Mouse (Mus musculus): Measurements from ENCODE around the gene Tnfsf14. TPM values are rescaled to one million over a fixed set of nuclear protein-coding genes. Genes with fewer than 3 reads are reported as not detected.

The Tnfsf14 gene
- total and polyA plus RNA-seq, 3 experiments: 10.6 to 15.4 (median 14.6) TPM

GRCm38 (mm10) chr17:57219167-57219883, 25.3 kb upstream of the Tnfsf14 start:
- Histone ChIP-seq H3K9me3 (replicated peaks; ENCODE audit: low read length) (no peaks in the 10 kb centered on the region), H3K4me3 (replicated peaks in 1 of 3; ENCODE audit: low read depth in 2 of 3, low read length in 2 of 3, poor library complexity in 1 of 3) (peak overlapping the region in 1 of 3 experiments; percentile 8), H3K79me2 (replicated peaks; ENCODE audit: control insufficient read depth, extremely low read depth, insufficient read depth, poor library complexity, severe bottlenecking) (no peaks in the 10 kb centered on the region), H3K4me2 (ENCODE audit: insufficient read depth, low read depth, poor library complexity, severe bottlenecking) (peak overlapping the region; percentile 93), H3K27me3 (replicated peaks) (peaks cover 12% of the 10 kb centered on the region), H3K4me1 (ENCODE audit: control insufficient read depth in 1 of 2, insufficient read depth in 2 of 2) (peaks cover 21 to 38% of the 10 kb centered on the region in 2 experiments), H3K9ac (ENCODE audit: insufficient read depth, low read depth) (0 out of 2 replicates have a peak overlapping the region, but pooled peaks have one; percentile 23), H3K27ac (ENCODE audit: insufficient read depth, low read depth) (peak overlapping the region; percentile 27), H3K36me3 (replicated peaks in 1 of 2; ENCODE audit: control insufficient read depth in 1 of 2, insufficient read depth in 1 of 2, low read length in 1 of 2) (no peaks in the 10 kb centered on the region)
- in situ Hi-C loops (cut with MboI; ENCODE audit: low pct_ligation_motif_present, low pct_unique_long_range_greater_than_20kb, low sequenced_read_pairs): loop anchor here (5.0 kb wide), 1 partner anchor 118 kb away; no protein-coding TSS in a partner anchor
- dilution Hi-C loops (cut with MboI; ENCODE audit: extremely low pct_ligation_motif_present, extremely low pct_unique_long_range_greater_than_20kb, low sequenced_read_pairs): no loop called here
- no peak for TF ChIP-seq HCFC1 (IDR thresholded peaks at IDR 0.05; ENCODE audit: low read depth, low read length)
- no peak for TF ChIP-seq MAFK (IDR thresholded peaks at IDR 0.05; ENCODE audit: insufficient replicate concordance, low read length)
- peak; percentile 67 for TF ChIP-seq ELF1 (IDR thresholded peaks at IDR 0.05; ENCODE audit: low read depth, low read length)
- no peak for TF ChIP-seq ZMIZ1 (IDR thresholded peaks at IDR 0.05; ENCODE audit: low read depth, low read length)
- peak; percentile 85 for TF ChIP-seq SMC3 (IDR thresholded peaks at IDR 0.05; ENCODE audit: low read depth, low read length)
- TF ChIP-seq IRF4 (IDR thresholded peaks at IDR 0.05; ENCODE audit: low read depth, low read length): peak; percentile 59; the same call in 1 of the 2 replicates
- no peak for TF ChIP-seq SIN3A (IDR thresholded peaks at IDR 0.05; ENCODE audit: low read length)
- no peak for TF ChIP-seq PAX5 (IDR thresholded peaks at IDR 0.05; ENCODE audit: low read length)
- TF ChIP-seq RAD21 (IDR thresholded peaks at IDR 0.05; ENCODE audit: low read depth, low read length): peak; percentile 62
- TF ChIP-seq CTCF (conservative IDR thresholded peaks at IDR 0.05 in 1 of 2, IDR thresholded peaks at IDR 0.05 in 1 of 2; ENCODE audit: low read depth in 2 of 2, low read length in 2 of 2): peak in 1 of 2 experiments; percentile 77; a peak in 3 of 4 replicates
- no peak for TF ChIP-seq KAT2A (IDR thresholded peaks at IDR 0.05; ENCODE audit: insufficient replicate concordance, low read length)
- no peak; the same call in 1 of the 2 replicates for TF ChIP-seq ZC3H11A (IDR thresholded peaks at IDR 0.05; ENCODE audit: low read depth, low read length)
- TF ChIP-seq POLR2AphosphoS2 (IDR thresholded peaks at IDR 0.05; ENCODE audit: low read depth, low read length): no peak
- TF ChIP-seq EP300 (IDR thresholded peaks at IDR 0.05; ENCODE audit: low read length): no peak
- TF ChIP-seq NELFE (IDR thresholded peaks at IDR 0.05; ENCODE audit: low read depth, low read length): no peak
- peak; percentile 58; the same call in 1 of the 2 replicates for TF ChIP-seq MEF2A (IDR thresholded peaks at IDR 0.05; ENCODE audit: borderline replicate concordance, low read depth, low read length)
- TF ChIP-seq NRF1 (IDR thresholded peaks at IDR 0.05; ENCODE audit: low read depth, low read length): no peak; the same call in 1 of the 2 replicates
- TF ChIP-seq UBTF (IDR thresholded peaks at IDR 0.05; ENCODE audit: low read depth, low read length): no peak
- TF ChIP-seq TCF12 (IDR thresholded peaks at IDR 0.05; ENCODE audit: low read depth, low read length): peak; percentile 13; the same call in 1 of the 2 replicates
- TF ChIP-seq RCOR1 (conservative IDR thresholded peaks at IDR 0.05; ENCODE audit: low read depth, low read length): no peak
- no peak for TF ChIP-seq CHD1 (IDR thresholded peaks at IDR 0.05; ENCODE audit: low read depth, low read length)
- peak; percentile 87 for DNase-seq (ENCODE audit: extremely low read depth)

Measured in CH12.LX (cell line).